Mouse (Mus musculus): ENCODE measurements around the gene Tex45. TPM values are rescaled to one million over a fixed set of nuclear protein-coding genes. Genes with fewer than 3 reads are reported as not detected.

The Tex45 gene
- polyA plus RNA-seq (2014; fragmentation: Nextera tagmentation; extraction: Ambion mirVana): not detected in 2 replicates

- no peak within 1 kb of the TSS for H3K4me3 ChIP-seq (ENCODE audit: low read depth, low read length)
- peaks cover 4% of the 10 kb centered on the region for H3K4me1 ChIP-seq (ENCODE audit: insufficient read depth)
- H3K27me3 ChIP-seq (ENCODE audit: insufficient read depth, low read length): no peaks in the 10 kb centered on the region
- no peak for ATAC-seq (ENCODE audit: insufficient read depth)
- no peak for TF ChIP-seq CTCF (IDR thresholded peaks at IDR 0.05; ENCODE audit: low read depth)
- H3K9ac ChIP-seq: no peak within 1 kb of the TSS
- no peak within 1 kb of the TSS for H3K4me2 ChIP-seq
- no peak for DNase-seq
- no peaks in the 10 kb centered on the region for H3K9me3 ChIP-seq (ENCODE audit: low read depth, low read length)
- H3K36me3 ChIP-seq (ENCODE audit: insufficient read depth): no peaks in the 10 kb centered on the region
- H3K27ac ChIP-seq (ENCODE audit: low read depth): no peak within 1 kb of the TSS
Observed at GRCm38 (mm10) chr8:3470562-3470961, at the start of gene Tex45. Gene Tex45 (plus strand): TSS chr8:3470862.

GRCm38 (mm10) chr8:3421507-3421906 lies 49.2 kb upstream of the Tex45 start:
- no peak for TF ChIP-seq CTCF (IDR thresholded peaks at IDR 0.05; ENCODE audit: low read depth)
- 87% methylated on average over 5 of the region's 5 CpGs for WGBS
- no peaks in the 10 kb centered on the region for H3K27me3 ChIP-seq (ENCODE audit: insufficient read depth, low read length)
- no peaks in the 10 kb centered on the region for H3K36me3 ChIP-seq (ENCODE audit: insufficient read depth)
- no peak for ATAC-seq (ENCODE audit: insufficient read depth)
- H3K27ac ChIP-seq (ENCODE audit: low read depth): no peak overlapping the region
- no peak for DNase-seq
- H3K4me2 ChIP-seq: no peak overlapping the region
- no peaks in the 10 kb centered on the region for H3K9me3 ChIP-seq (ENCODE audit: low read depth, low read length)
- 0 out of 2 replicates have a peak, but pooled peaks cover 3% of the 10 kb centered on the region for H3K4me1 ChIP-seq (ENCODE audit: insufficient read depth)
- no peak overlapping the region for H3K4me3 ChIP-seq (ENCODE audit: low read depth, low read length)
- no peak overlapping the region for H3K9ac ChIP-seq

GRCm38 (mm10) chr8:3425217-3425616 lies 45.4 kb upstream of the Tex45 start:
- DNase-seq (no peak), ATAC-seq (ENCODE audit: insufficient read depth) (no peak)
- no peak overlapping the region for H3K4me2 ChIP-seq
- no peaks in the 10 kb centered on the region for H3K9me3 ChIP-seq (ENCODE audit: low read depth, low read length)
- 78% methylated on average over 5 of the region's 5 CpGs for WGBS
- 0 out of 2 replicates have a peak, but pooled peaks cover 3% of the 10 kb centered on the region for H3K4me1 ChIP-seq (ENCODE audit: insufficient read depth)
- TF ChIP-seq CTCF (IDR thresholded peaks at IDR 0.05; ENCODE audit: low read depth): no peak
- H3K4me3 ChIP-seq (ENCODE audit: low read depth, low read length): no peak overlapping the region
- H3K9ac ChIP-seq: no peak overlapping the region
- no peaks in the 10 kb centered on the region for H3K27me3 ChIP-seq (ENCODE audit: insufficient read depth, low read length)
- H3K36me3 ChIP-seq (ENCODE audit: insufficient read depth): 0 out of 2 replicates have a peak, but pooled peaks cover 8% of the 10 kb centered on the region
- H3K27ac ChIP-seq (ENCODE audit: low read depth): no peak overlapping the region

- 82% methylated on average over 3 of the region's 3 CpGs for WGBS
- TF ChIP-seq CTCF (IDR thresholded peaks at IDR 0.05; ENCODE audit: low read depth): no peak
- H3K27ac ChIP-seq (ENCODE audit: low read depth): no peak overlapping the region
- no peak for DNase-seq
- H3K9ac ChIP-seq: no peak overlapping the region
- H3K4me3 ChIP-seq (ENCODE audit: low read depth, low read length): no peak overlapping the region
- no peak overlapping the region for H3K4me2 ChIP-seq
- peaks cover 14% of the 10 kb centered on the region; the same call in 1 of the 2 replicates for H3K36me3 ChIP-seq (ENCODE audit: insufficient read depth)
- 0 out of 2 replicates have a peak, but pooled peaks cover 3% of the 10 kb centered on the region for H3K4me1 ChIP-seq (ENCODE audit: insufficient read depth)
- no peaks in the 10 kb centered on the region for H3K27me3 ChIP-seq (ENCODE audit: insufficient read depth, low read length)
- no peaks in the 10 kb centered on the region for H3K9me3 ChIP-seq (ENCODE audit: low read depth, low read length)
- ATAC-seq (ENCODE audit: insufficient read depth): no peak
Observed at GRCm38 (mm10) chr8:3426211-3426610, 44.5 kb upstream of the Tex45 start.

- ATAC-seq (ENCODE audit: insufficient read depth): no peak
- no peak overlapping the region for H3K27ac ChIP-seq (ENCODE audit: low read depth)
- peaks cover 30% of the 10 kb centered on the region; the same call in 1 of the 2 replicates for H3K36me3 ChIP-seq (ENCODE audit: insufficient read depth)
- H3K9ac ChIP-seq: no peak overlapping the region
- H3K4me3 ChIP-seq (ENCODE audit: low read depth, low read length): no peak overlapping the region
- no peak for TF ChIP-seq CTCF (IDR thresholded peaks at IDR 0.05; ENCODE audit: low read depth)
- no peak overlapping the region for H3K4me2 ChIP-seq
- no peaks in the 10 kb centered on the region for H3K9me3 ChIP-seq (ENCODE audit: low read depth, low read length)
- 0 out of 2 replicates have a peak, but pooled peaks cover 3% of the 10 kb centered on the region for H3K4me1 ChIP-seq (ENCODE audit: insufficient read depth)
- H3K27me3 ChIP-seq (ENCODE audit: insufficient read depth, low read length): no peaks in the 10 kb centered on the region
- DNase-seq: no peak
- WGBS: 86% methylated on average over 2 of the region's 2 CpGs
Observed at GRCm38 (mm10) chr8:3428426-3428825, 42.2 kb upstream of the Tex45 start.

- WGBS: 57% methylated on average over 2 of the region's 2 CpGs
- peaks cover 40% of the 10 kb centered on the region for H3K36me3 ChIP-seq (ENCODE audit: insufficient read depth)
Observed at GRCm38 (mm10) chr8:3429966-3430365, 40.7 kb upstream of the Tex45 start.

GRCm38 (mm10) chr8:3431113-3431512 lies 39.5 kb upstream of the Tex45 start:
- DNase-seq (no peak), ATAC-seq (ENCODE audit: insufficient read depth) (no peak)
- no peak overlapping the region for H3K4me2 ChIP-seq
- no peak overlapping the region for H3K9ac ChIP-seq
- H3K27ac ChIP-seq (ENCODE audit: low read depth): no peak overlapping the region
- H3K4me1 ChIP-seq (ENCODE audit: insufficient read depth): no peaks in the 10 kb centered on the region
- H3K27me3 ChIP-seq (ENCODE audit: insufficient read depth, low read length): no peaks in the 10 kb centered on the region
- peaks cover 51% of the 10 kb centered on the region for H3K36me3 ChIP-seq (ENCODE audit: insufficient read depth)
- H3K9me3 ChIP-seq (ENCODE audit: low read depth, low read length): no peaks in the 10 kb centered on the region
- WGBS: 75% methylated on average over 3 of the region's 3 CpGs
- TF ChIP-seq CTCF (IDR thresholded peaks at IDR 0.05; ENCODE audit: low read depth): no peak
- H3K4me3 ChIP-seq (ENCODE audit: low read depth, low read length): no peak overlapping the region

More at GRCm38 (mm10) chr8:3429966-3430365, 40.7 kb upstream of the Tex45 start:
- no peak for ATAC-seq (ENCODE audit: insufficient read depth)
- H3K4me1 ChIP-seq (ENCODE audit: insufficient read depth): 0 out of 2 replicates have a peak, but pooled peaks cover 3% of the 10 kb centered on the region
- no peak for TF ChIP-seq CTCF (IDR thresholded peaks at IDR 0.05; ENCODE audit: low read depth)
- no peak overlapping the region for H3K4me2 ChIP-seq
- no peaks in the 10 kb centered on the region for H3K27me3 ChIP-seq (ENCODE audit: insufficient read depth, low read length)
- no peak overlapping the region for H3K9ac ChIP-seq
- H3K4me3 ChIP-seq (ENCODE audit: low read depth, low read length): no peak overlapping the region
- no peak overlapping the region for H3K27ac ChIP-seq (ENCODE audit: low read depth)
- H3K9me3 ChIP-seq (ENCODE audit: low read depth, low read length): no peaks in the 10 kb centered on the region
- no peak for DNase-seq
